Mouse (Mus musculus) embryonic facial prominence, embryonic 13.5 days (tissue): Measurements from ENCODE around the gene Myocd. TPM values are rescaled to one million over a fixed set of nuclear protein-coding genes. Genes with fewer than 3 reads are reported as not detected.

Experiments used
- ATAC-seq: fragments of 200-750 bp; cut with Nextera tagmentation; 2 replicates; pipeline ENCODE4 v1.8.0; 2017; ENCODE audit warnings: low read depth; ENCODE audit not compliant: insufficient number of reproducible peaks, insufficient read depth, low FRiP score, low TSS enrichment
- H3K27ac ChIP-seq: fragments of 300-500 bp; sonication (generic); 2 replicates; pipeline ENCODE4 v1.5.1; 2015; ENCODE audit warnings: moderate library complexity, mild to moderate bottlenecking, inconsistent platforms
- H3K27me3 ChIP-seq: fragments of 300-500 bp; sonication (generic); 2 replicates; pipeline ENCODE4 v1.6.1; 2015; ENCODE audit warnings: mild to moderate bottlenecking, inconsistent platforms
- H3K36me3 ChIP-seq: fragments of 300-500 bp; sonication (generic); 2 replicates; pipeline ENCODE4 v1.6.1; 2015; ENCODE audit warnings: mild to moderate bottlenecking, inconsistent platforms
- H3K4me1 ChIP-seq: fragments of 300-500 bp; sonication (generic); 2 replicates; pipeline ENCODE4 v1.6.1; 2015; ENCODE audit warnings: inconsistent platforms
- H3K4me2 ChIP-seq: fragments of 300-500 bp; sonication (generic); 2 replicates; pipeline ENCODE4 v1.6.1; 2015; ENCODE audit warnings: moderate library complexity, mild to moderate bottlenecking, inconsistent platforms
- H3K4me3 ChIP-seq: fragments of 300-500 bp; sonication (generic); 2 replicates; pipeline ENCODE4 v1.5.1; 2015; ENCODE audit warnings: mild to moderate bottlenecking, inconsistent platforms
- H3K9ac ChIP-seq: fragments of 300-500 bp; sonication (generic); 2 replicates; pipeline ENCODE4 v1.6.1; 2015; ENCODE audit warnings: mild to moderate bottlenecking, inconsistent platforms
- H3K9me3 ChIP-seq: fragments of 300-500 bp; sonication (generic); 2 replicates; pipeline ENCODE4 v1.6.1; 2016; ENCODE audit warnings: inconsistent platforms
- WGBS: fragments of 180-500 bp; shearing (Covaris S2); methylation state at CpG from one replicate; pipeline ENCODE4 v1.1.7; 2015; ENCODE audit warnings: mixed read lengths; 5-methylcytosine and 5-hydroxymethylcytosine counted together
- polyA plus RNA-seq: library from polyadenylated mRNA; unstranded; fragments of >200 nt; fragmentation: Nextera tagmentation; extraction: Ambion mirVana; gene quantifications from 2 replicates; pipeline ENCODE4 v1.2.1, GENCODE M21; 2015

Gene Myocd
- polyA plus RNA-seq, 1 experiment from 2014 or later = 2.1 TPM

DNA sequence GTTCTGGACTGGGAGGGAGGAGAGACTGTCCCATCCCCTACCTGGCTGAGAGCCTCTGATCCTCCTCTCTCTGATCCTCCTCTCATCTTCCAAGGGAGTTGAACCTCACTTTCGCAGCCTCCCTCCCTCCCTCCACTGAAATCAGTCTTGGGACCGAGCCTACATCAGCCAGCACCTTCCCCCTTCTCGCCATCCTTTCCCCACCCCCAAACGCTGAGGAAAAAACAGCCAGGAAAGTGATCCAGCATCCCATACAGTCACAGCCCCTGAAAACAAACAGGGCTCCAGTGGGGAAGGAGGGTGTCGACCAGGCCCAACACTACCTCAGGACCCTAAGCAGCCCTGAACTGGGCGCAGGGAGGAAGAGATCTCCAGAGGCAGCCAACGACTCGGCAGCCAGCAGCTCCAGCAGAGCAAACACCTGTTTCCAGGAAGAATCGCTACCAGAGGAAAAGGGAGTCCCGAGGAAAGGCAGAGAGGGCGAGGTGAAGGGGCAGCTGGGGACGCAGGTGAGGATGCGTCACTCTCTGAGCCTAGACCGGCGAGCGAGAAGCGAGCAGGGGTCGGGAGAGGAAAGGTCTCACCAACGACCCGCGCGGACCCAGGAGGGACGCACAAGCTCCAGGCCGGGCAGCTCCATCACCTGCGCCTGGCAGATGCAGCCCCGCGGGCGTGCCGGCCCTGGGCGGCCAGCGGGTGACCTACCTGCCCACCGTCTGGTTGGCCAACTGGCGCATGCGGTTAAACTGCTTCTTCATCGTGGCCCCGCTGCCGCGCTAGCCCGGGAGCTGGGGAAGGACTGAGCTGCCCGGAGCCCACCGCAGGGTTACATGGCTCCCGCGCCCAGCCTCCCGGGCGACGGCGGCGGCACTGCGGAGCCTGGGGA, 107.7 kb downstream of the Myocd start:
- Histone ChIP-seq H3K36me3 (no peaks in the 10 kb centered on the region), H3K9me3 (no peaks in the 10 kb centered on the region), H3K4me2 (peak overlapping the region; percentile 89), H3K27ac (no peak overlapping the region), H3K4me1 (peaks cover 14% of the 10 kb centered on the region), H3K4me3 (peak overlapping the region; percentile 87), H3K27me3 (peaks cover 25% of the 10 kb centered on the region), H3K9ac (peak overlapping the region; percentile 87)
- WGBS = under 1% methylated on average over 41 of the region's 49 CpGs
- 0 out of 2 replicates have a peak, but pooled peaks have one; percentile 62 for ATAC-seq

DNA sequence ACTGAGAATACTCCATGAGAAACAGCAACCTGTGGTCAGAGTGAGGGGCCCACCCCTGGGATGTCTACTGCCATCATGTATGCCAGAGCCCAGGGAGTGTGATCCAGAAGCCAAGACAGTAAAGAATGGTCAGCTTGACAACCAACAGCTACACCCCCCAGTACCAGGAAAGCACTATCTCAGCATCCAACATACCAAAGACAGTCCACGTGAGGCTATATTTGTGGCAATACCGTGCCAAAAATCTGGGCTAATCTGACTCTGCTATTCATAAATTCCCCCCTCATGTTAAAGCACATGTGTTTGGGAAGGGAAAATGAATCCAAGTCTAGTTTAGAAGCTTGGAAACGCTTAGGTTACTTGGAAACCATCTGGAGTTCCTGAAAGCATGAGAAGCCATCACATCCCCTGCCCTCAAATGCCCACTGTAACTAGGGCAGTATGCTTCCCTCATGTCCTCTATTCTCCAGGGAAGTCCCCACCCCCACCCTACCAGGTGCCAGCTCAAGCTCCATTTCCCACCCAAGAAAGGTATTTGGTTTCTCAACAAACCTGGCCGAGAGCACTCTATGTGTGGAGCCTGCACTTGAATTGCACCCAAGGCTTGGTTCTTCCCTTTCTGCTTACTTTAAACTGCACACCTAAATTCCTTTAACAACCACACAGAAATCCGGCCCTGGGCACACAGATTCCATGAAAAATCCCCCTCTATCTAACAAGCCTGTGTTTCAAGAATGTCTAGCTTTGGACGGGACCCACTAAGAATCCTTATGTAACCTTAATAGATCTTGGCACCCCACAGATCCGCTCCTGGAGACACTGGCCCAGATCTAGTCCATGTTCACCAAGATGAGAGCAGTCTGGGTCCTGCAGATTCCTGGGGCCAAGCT, 108.6 kb downstream of the Myocd start:
- peak overlapping the region; percentile 89 for H3K4me2 ChIP-seq
- H3K9me3 ChIP-seq = no peaks in the 10 kb centered on the region
- H3K9ac ChIP-seq = 0 out of 2 replicates have a peak overlapping the region, but pooled peaks have one; percentile 87
- no peaks in the 10 kb centered on the region for H3K36me3 ChIP-seq
- 44% methylated on average over 7 of the region's 7 CpGs for WGBS
- H3K27me3 ChIP-seq = peaks cover 22% of the 10 kb centered on the region
- no peak overlapping the region for H3K27ac ChIP-seq
- peak overlapping the region; percentile 87 for H3K4me3 ChIP-seq
- no peak for ATAC-seq
- peaks cover 14% of the 10 kb centered on the region for H3K4me1 ChIP-seq

DNA sequence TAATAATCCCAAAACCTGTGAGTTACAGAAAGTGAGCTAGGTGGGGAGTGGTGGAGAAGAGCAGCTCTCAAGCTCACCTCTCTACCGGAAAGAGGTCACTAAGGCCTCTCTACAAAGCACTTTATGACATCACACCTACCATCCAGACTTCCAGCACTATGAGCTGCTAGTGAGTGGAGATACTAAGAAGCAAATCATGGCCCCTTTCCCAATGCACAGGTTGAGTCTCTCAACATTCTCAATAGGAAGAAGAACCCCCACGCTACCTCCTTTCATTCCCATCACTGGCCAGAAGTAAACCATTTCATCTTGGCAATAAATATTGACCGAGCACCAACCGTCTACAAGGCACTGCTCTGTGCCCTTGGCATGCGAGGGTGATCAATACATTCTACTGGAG, 110.0 kb downstream of the Myocd start, which contains the start of gene 1700086D15Rik:
1700086D15Rik (minus strand) TSS at position 101 of the 400 bp plus-strand sequence.
- Histone ChIP-seq H3K9me3 (no peaks in the 10 kb centered on the region), H3K27me3 (peaks cover 22% of the 10 kb centered on the region), H3K9ac (no peak within 1 kb of the TSS), H3K4me3 (no peak within 1 kb of the TSS), H3K4me1 (peaks cover 14% of the 10 kb centered on the region), H3K36me3 (no peaks in the 10 kb centered on the region), H3K27ac (no peak within 1 kb of the TSS), H3K4me2 (no peak within 1 kb of the TSS)
- WGBS = 92% methylated on average over 5 of the region's 5 CpGs
- ATAC-seq = no peak

DNA sequence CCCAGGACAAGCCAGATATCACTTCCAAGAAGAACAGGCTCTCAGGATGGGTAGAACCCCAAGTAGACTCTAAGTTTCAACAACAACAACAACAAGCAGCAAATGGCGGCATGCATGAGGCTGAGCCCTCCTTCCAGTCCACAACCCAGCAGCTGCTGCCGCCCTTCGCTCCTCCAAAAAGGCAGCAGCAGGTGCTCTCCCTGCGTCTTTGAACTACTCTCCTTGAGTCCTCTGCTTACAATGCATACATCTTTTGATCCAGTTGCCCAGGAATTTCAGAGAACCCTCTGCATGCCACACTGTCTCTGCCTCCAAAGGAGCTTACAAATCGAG, 111.2 kb downstream of the Myocd start:
- no peak overlapping the region for H3K9ac ChIP-seq

DNA sequence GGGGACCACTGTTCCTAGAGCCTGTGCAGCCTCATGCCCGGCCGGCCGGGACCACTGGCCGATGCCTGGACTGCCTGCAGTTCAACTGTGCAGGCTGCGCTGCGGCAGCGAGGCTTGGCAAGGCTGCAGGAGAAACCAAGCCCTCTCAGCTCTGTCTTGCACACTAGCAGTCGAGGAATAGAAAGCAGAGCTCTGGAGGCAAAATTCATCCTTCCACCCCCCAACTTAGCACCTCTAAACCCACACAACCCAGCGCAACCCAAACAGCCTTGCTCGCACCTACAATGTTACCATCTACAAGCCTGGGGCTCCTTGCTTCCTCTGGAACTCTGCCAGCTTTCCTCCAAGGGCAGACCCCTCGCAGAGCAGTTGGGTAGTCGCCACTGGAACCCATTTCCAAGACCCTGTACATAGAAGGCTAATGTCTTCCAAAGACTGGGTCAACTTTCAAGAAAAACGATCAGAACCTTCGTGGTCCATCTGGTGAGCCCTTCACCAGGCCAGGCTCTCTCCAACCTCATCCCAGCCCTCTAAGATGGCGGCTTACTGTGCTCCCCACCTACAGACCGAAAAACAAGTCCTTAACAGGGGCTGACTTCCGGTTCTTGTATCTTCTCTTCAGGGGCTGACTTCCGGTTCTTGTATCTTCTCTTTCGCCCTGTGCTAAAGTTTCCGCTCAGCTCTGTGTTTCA, 111.7 kb downstream of the Myocd start:
- H3K9ac ChIP-seq = no peak overlapping the region
- no peak overlapping the region for H3K27ac ChIP-seq
- no peak overlapping the region for H3K4me2 ChIP-seq
- WGBS = 90% methylated on average over 20 of the region's 20 CpGs
- no peaks in the 10 kb centered on the region for H3K36me3 ChIP-seq
- no peak for ATAC-seq
- H3K4me3 ChIP-seq = no peak overlapping the region
- H3K9me3 ChIP-seq = no peaks in the 10 kb centered on the region
- H3K4me1 ChIP-seq = peaks cover 14% of the 10 kb centered on the region
- peaks cover 19% of the 10 kb centered on the region for H3K27me3 ChIP-seq

More for the DNA sequence above, 111.2 kb downstream of the Myocd start:
- WGBS = 91% methylated on average over 5 of the region's 5 CpGs
- ATAC-seq = no peak
- H3K27me3 ChIP-seq = peaks cover 22% of the 10 kb centered on the region
- no peak overlapping the region for H3K4me2 ChIP-seq
- no peak overlapping the region for H3K27ac ChIP-seq
- H3K36me3 ChIP-seq = no peaks in the 10 kb centered on the region
- H3K4me3 ChIP-seq = no peak overlapping the region
- H3K4me1 ChIP-seq = peaks cover 14% of the 10 kb centered on the region
- H3K9me3 ChIP-seq = no peaks in the 10 kb centered on the region

DNA sequence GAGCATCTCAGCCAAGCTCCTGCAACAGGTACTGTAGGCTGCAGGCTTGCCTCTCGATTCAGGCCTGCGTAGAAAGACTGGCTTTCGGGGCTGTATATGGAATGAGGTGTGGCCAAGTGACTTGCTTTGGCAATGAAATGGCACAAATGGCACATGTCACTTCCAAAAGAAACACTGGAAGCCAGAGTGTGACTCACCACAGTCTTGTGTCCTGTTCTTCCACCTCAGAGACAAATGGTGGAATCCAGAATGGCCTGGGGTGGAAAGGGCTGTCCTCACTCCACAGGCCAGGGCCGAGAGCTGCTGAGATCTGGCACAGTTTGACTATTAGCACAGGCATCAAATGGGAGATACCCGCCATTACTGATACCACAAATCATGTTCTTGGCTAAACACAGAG, 116.8 kb downstream of the Myocd start:
- Histone ChIP-seq H3K27me3 (no peaks in the 10 kb centered on the region), H3K4me1 (no peaks in the 10 kb centered on the region), H3K4me2 (no peak overlapping the region), H3K36me3 (no peaks in the 10 kb centered on the region), H3K27ac (no peak overlapping the region), H3K4me3 (no peak overlapping the region), H3K9ac (no peak overlapping the region), H3K9me3 (no peaks in the 10 kb centered on the region)
- no peak for ATAC-seq
- WGBS = 89% methylated on average over 5 of the region's 5 CpGs

DNA sequence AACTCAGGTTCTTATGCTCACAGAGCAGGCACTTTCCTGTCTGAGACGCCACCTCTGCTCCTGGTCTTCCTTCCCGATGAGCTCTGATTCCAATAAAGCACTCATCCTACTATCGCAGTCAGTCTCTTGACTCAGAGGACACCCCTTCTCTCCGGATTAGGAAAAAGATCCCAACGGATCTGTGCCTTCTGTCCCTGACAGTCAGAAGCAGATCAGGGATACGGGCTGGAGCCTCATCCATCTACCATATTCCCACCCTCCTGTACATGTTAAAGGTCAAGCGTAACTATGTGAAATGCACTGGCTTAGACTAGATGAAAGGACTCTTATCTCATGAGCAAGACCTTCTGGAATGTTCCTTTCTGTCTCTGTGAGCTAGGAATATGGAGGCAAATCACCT, 121.3 kb downstream of the Myocd start:
- Histone ChIP-seq H3K9me3 (no peaks in the 10 kb centered on the region), H3K4me1 (no peaks in the 10 kb centered on the region), H3K27me3 (no peaks in the 10 kb centered on the region), H3K4me3 (no peak overlapping the region), H3K27ac (no peak overlapping the region), H3K9ac (no peak overlapping the region), H3K36me3 (no peaks in the 10 kb centered on the region), H3K4me2 (no peak overlapping the region)
- ATAC-seq = no peak
- WGBS = 88% methylated on average over 7 of the region's 7 CpGs

DNA sequence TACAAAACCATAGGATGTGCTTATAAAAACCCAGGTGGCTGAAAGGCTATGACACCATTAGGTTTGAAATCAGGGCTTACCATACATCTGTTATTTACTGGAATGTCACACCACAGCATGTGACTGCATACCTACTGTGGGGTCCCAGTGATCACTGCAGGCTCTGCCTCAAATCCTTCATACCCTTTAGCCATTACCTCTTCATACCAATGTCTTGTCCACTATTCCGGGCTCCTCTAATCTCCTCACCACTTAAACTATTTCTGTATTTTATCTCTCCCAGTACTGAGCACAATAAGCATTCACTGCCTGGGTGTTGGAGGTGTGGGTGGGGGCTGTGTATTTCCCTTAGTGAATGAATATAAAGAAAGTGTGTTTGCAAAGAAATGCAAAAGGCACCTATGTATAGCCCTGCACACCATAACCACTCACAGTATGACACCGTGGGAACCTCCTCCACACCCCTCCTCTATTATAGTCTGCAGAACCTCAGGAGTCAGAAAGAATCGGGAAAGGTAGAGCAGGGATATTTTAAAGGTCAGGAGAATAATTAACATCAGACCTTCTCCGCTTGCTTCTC, 126.9 kb downstream of the Myocd start:
- no peak overlapping the region for H3K4me3 ChIP-seq
- no peak overlapping the region for H3K9ac ChIP-seq
- no peaks in the 10 kb centered on the region for H3K36me3 ChIP-seq
- H3K4me1 ChIP-seq = no peaks in the 10 kb centered on the region
- H3K27me3 ChIP-seq = no peaks in the 10 kb centered on the region
- H3K27ac ChIP-seq = no peak overlapping the region
- H3K4me2 ChIP-seq = no peak overlapping the region
- ATAC-seq = no peak
- no peaks in the 10 kb centered on the region for H3K9me3 ChIP-seq
- 67% methylated on average over 4 of the region's 4 CpGs for WGBS

DNA sequence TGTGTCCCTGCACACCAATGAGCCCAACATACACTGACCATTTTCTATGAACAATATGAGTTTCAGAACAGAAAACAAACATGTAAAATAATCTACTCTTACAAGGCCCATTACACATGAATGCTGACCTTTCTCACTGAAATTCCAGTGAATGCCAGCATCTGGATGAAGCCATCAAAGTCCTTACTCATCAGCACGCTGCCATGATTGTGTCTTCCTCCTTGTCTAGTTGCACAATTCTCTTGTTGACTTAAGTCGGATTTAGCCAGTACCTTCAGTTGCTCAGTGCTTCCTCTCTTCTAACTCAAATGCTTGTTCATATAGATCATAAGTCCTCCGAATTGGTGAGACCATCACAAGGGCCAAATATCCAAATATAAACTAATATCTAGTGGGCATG, 130.8 kb downstream of the Myocd start:
- H3K27me3 ChIP-seq = no peaks in the 10 kb centered on the region
- H3K36me3 ChIP-seq = no peaks in the 10 kb centered on the region
- no peaks in the 10 kb centered on the region for H3K4me1 ChIP-seq
- no peaks in the 10 kb centered on the region for H3K9me3 ChIP-seq
- H3K9ac ChIP-seq = no peak overlapping the region
- no peak overlapping the region for H3K4me3 ChIP-seq
- ATAC-seq = no peak
- H3K4me2 ChIP-seq = no peak overlapping the region
- WGBS = 91% methylated on average over 3 of the region's 3 CpGs
- no peak overlapping the region for H3K27ac ChIP-seq

DNA sequence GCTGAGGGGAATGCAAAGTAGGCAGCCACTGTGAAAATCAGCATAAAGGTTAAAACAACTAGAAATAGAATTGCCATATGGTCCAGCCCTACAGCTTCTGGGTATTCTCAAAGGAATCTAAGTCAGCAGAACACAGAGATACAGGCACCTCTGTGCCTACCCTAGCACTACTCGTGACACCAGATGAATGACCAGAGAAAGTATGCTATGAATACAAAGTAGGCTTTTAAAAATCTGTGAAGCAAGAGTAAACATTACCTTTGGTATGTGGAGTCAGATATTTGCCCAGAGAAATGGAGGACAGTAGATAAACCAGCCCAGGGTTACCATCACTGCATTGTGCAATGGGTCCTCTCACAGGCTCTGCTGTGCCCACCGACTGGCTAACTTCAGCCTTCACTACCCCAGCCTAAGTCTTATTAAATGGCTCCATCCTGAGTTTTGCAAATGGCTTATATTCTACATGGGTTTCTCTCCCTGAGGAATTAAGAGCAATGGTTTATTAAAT, 132.6 kb downstream of the Myocd start:
- no peaks in the 10 kb centered on the region for H3K4me1 ChIP-seq
- no peak overlapping the region for H3K4me2 ChIP-seq
- H3K4me3 ChIP-seq = no peak overlapping the region
- H3K9ac ChIP-seq = no peak overlapping the region
- no peak for ATAC-seq
- H3K27me3 ChIP-seq = no peaks in the 10 kb centered on the region
- WGBS = 86% methylated on average over 2 of the region's 2 CpGs
- no peak overlapping the region for H3K27ac ChIP-seq
- no peaks in the 10 kb centered on the region for H3K9me3 ChIP-seq
- H3K36me3 ChIP-seq = no peaks in the 10 kb centered on the region

DNA sequence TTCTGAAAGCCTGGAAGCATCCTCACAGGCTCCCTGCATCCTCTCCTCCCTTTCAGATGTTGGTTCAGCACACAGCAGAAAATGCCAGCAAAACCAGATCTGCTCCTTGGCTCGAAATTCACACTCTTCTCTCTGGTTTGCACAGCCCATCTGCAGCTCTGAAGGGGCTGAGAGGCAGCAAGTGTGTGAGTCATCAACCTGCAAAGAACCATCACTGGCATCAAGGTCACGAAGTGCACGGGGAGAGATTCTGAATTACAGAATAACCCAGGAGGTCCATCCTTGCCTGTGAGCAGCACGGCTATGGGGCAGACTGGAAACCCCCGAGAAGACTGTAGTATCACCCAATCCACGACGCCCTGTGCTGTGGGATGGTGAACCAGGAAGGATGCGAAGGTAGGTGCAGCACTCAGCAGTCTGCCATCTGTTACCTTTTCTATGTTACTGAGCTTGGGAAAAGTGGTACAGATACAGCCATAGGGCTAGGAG, 134.5 kb downstream of the Myocd start:
- Histone ChIP-seq H3K4me2 (no peak overlapping the region), H3K36me3 (no peaks in the 10 kb centered on the region), H3K9ac (no peak overlapping the region), H3K4me1 (no peaks in the 10 kb centered on the region), H3K4me3 (no peak overlapping the region), H3K9me3 (no peaks in the 10 kb centered on the region), H3K27ac (no peak overlapping the region), H3K27me3 (no peaks in the 10 kb centered on the region)
- no peak for ATAC-seq
- WGBS = 88% methylated on average over 8 of the region's 8 CpGs
